Mouse (Mus musculus) C2C12 (cell line): ENCODE data around the gene E130308A19Rik. TPM values are rescaled to one million over a fixed set of nuclear protein-coding genes. Genes with fewer than 3 reads are reported as not detected.

Source experiments
- H3K27me3 ChIP-seq: one replicate; pipeline ENCODE4 v1.6.1; 2011; ENCODE audit not compliant: control insufficient read depth, insufficient read depth, insufficient read length
- H3K36me3 ChIP-seq: one replicate; pipeline ENCODE4 v1.6.1; 2011; ENCODE audit not compliant: control insufficient read depth, insufficient read depth
- H3K4me3 ChIP-seq: one replicate; pipeline ENCODE4 v1.5.1; 2011; ENCODE audit warnings: mild to moderate bottlenecking, control low read depth; ENCODE audit not compliant: poor library complexity, insufficient read depth, severe bottlenecking
- H3K79me2 ChIP-seq: one replicate; pipeline ENCODE4 v1.6.1; 2011; ENCODE audit not compliant: control insufficient read depth, insufficient read depth
- H3K79me3 ChIP-seq: one replicate; pipeline ENCODE4 v1.6.1; 2011; ENCODE audit warnings: low read depth, control low read depth
- H3ac ChIP-seq: one replicate; pipeline ENCODE3; 2011; ENCODE audit warnings: low read depth; ENCODE audit not compliant: control insufficient read depth, insufficient read length
- CEBPB ChIP-seq: IDR thresholded peaks from one replicate; pipeline ENCODE4 v1.6.1; 2011; ENCODE audit warnings: low read depth, mild to moderate bottlenecking, control low read depth, moderate library complexity
- CTCF ChIP-seq: IDR thresholded peaks from one replicate; pipeline ENCODE4 v1.5.1; 2011; ENCODE audit not compliant: control insufficient read depth, insufficient read depth, insufficient read length
- FOSL1 ChIP-seq: IDR thresholded peaks from one replicate; pipeline ENCODE4 v1.8.0; 2011; ENCODE audit warnings: mild to moderate bottlenecking, low read length; ENCODE audit not compliant: poor library complexity, insufficient read depth, severe bottlenecking
- MAX ChIP-seq: IDR thresholded peaks from one replicate; pipeline ENCODE4 v1.6.1; 2011; ENCODE audit warnings: mild to moderate bottlenecking, control low read depth
- MYOD1 ChIP-seq: IDR thresholded peaks from one replicate; pipeline ENCODE4 v1.6.1; 2011; ENCODE audit warnings: low read depth; ENCODE audit not compliant: control insufficient read depth, insufficient read length
- MYOG ChIP-seq: IDR thresholded peaks from one replicate; pipeline ENCODE4 v1.6.1; 2011; ENCODE audit not compliant: control insufficient read depth, insufficient read length; ENCODE audit errors: extremely low read depth
- USF1 ChIP-seq: IDR thresholded peaks from one replicate; pipeline ENCODE4 v1.6.1; 2011; ENCODE audit warnings: low read depth, mild to moderate bottlenecking, control low read depth, moderate library complexity
- polyA plus RNA-seq: library from polyadenylated mRNA; unstranded; fragments of >200 nt; fragmentation: generic; extraction: Trizol; gene quantifications from one replicate; pipeline ENCODE4 v1.2.1, GENCODE M21; 2012; ENCODE audit warnings: missing spikeins

E130308A19Rik gene
- polyA plus RNA-seq, 1 experiment, result 1.8 TPM

GRCm38 (mm10) chr4:59629076-59629874 lies 3.3 kb downstream of the E130308A19Rik start:
- TF ChIP-seq USF1 (no peak), CTCF (no peak), CEBPB (no peak), MYOG (no peak), MYOD1 (no peak)
- H3K36me3 ChIP-seq, result no peaks in the 10 kb centered on the region
- H3K4me3 ChIP-seq, result no peak overlapping the region
- no peaks in the 10 kb centered on the region for H3K79me3 ChIP-seq
- H3ac ChIP-seq, result no peak overlapping the region
- no peaks in the 10 kb centered on the region for H3K79me2 ChIP-seq
- no peaks in the 10 kb centered on the region for H3K27me3 ChIP-seq

GRCm38 (mm10) chr4:59630122-59630521 lies 4.1 kb downstream of the E130308A19Rik start:
- Histone ChIP-seq H3K79me2 (no peaks in the 10 kb centered on the region), H3K36me3 (no peaks in the 10 kb centered on the region), H3K27me3 (no peaks in the 10 kb centered on the region), H3K79me3 (no peaks in the 10 kb centered on the region), H3K4me3 (no peak overlapping the region), H3ac (no peak overlapping the region)
- TF ChIP-seq MYOG, result no peak
- TF ChIP-seq MAX, result no peak
- no peak for TF ChIP-seq MYOD1
- TF ChIP-seq FOSL1, result no peak
- no peak for TF ChIP-seq CTCF
- no peak for TF ChIP-seq CEBPB
- TF ChIP-seq USF1, result no peak

GRCm38 (mm10) chr4:59634532-59634931 lies 8.5 kb downstream of the E130308A19Rik start:
- H3K79me2 ChIP-seq, result no peaks in the 10 kb centered on the region
- peaks cover 2% of the 10 kb centered on the region for H3K79me3 ChIP-seq
- H3K27me3 ChIP-seq, result no peaks in the 10 kb centered on the region
- H3K4me3 ChIP-seq, result no peak overlapping the region
- no peak for TF ChIP-seq MYOD1
- no peak for TF ChIP-seq FOSL1
- TF ChIP-seq MYOG, result no peak
- TF ChIP-seq CEBPB, result no peak
- no peak for TF ChIP-seq MAX
- no peak for TF ChIP-seq CTCF
- no peak for TF ChIP-seq USF1
- no peaks in the 10 kb centered on the region for H3K36me3 ChIP-seq
- no peak overlapping the region for H3ac ChIP-seq

- TF ChIP-seq MYOD1 (no peak), CEBPB (no peak), FOSL1 (no peak), CTCF (no peak), MAX (no peak), MYOG (no peak), USF1 (no peak)
- Histone ChIP-seq H3ac (no peak overlapping the region), H3K4me3 (no peak overlapping the region), H3K27me3 (no peaks in the 10 kb centered on the region), H3K79me3 (peaks cover 2% of the 10 kb centered on the region), H3K79me2 (no peaks in the 10 kb centered on the region), H3K36me3 (no peaks in the 10 kb centered on the region)
Measured at GRCm38 (mm10) chr4:59639163-59639562, 13.2 kb downstream of the E130308A19Rik start.

GRCm38 (mm10) chr4:59640720-59641119 lies 14.7 kb downstream of the E130308A19Rik start:
- no peaks in the 10 kb centered on the region for H3K79me2 ChIP-seq
- peaks cover 2% of the 10 kb centered on the region for H3K79me3 ChIP-seq
- no peaks in the 10 kb centered on the region for H3K27me3 ChIP-seq
- no peak overlapping the region for H3ac ChIP-seq
- no peaks in the 10 kb centered on the region for H3K36me3 ChIP-seq
- no peak overlapping the region for H3K4me3 ChIP-seq
- TF ChIP-seq MYOD1 (no peak), CTCF (no peak), CEBPB (no peak), FOSL1 (no peak), USF1 (no peak), MYOG (no peak), MAX (no peak)
